Mouse (Mus musculus): Measurements from ENCODE around the gene Vps39. TPM values are rescaled to one million over a fixed set of nuclear protein-coding genes. Genes with fewer than 3 reads are reported as not detected.

Gene Vps39
- polyA plus RNA-seq, 1 experiment from 2014 or later: 22.4 TPM

DNA sequence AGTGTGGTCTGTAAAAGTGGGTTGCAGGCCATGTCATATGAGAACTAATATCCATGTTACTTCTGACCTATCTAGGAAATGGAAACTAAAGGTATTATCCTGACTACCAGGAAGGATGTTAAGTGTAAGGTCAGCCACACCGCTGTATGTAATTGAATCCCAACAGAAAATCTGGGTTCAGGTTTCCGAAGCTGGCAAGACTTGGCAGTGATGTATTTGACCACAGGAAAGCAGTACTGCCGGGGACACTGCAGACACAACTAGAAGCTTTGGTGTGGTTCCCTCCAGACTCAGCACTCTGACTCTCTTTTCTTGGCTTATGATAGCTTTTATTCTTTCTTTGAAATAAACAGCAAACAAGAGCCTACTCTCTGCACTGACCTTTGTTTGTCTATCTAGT lies 13.6 kb upstream of the Vps39 start:
- WGBS: 46% methylated on average over 3 of the region's 3 CpGs

DNA sequence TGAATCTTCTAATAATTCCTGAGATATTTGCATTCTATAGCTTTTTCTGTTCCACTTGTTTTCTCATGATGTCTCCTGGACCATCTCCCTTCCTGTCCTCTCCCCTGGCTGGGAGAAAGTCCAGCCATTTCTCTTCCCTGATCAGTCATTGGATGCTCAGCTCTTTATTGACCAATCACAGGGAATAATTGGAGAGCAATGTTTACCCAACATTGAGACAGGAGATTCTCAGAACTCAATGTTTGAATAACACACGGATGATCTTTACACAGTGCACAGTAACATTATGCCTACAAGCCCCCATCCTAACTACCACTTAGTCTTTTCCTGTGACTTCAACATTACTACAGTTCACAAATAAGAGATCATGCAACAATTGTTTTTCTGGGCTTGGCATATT lies 7.5 kb upstream of the Vps39 start:
- 91% methylated on average over 1 of the region's 1 CpGs for whole genome bisulfite sequencing
- H3K4me2 ChIP-seq (replicated peaks; ENCODE audit: low read depth, low read length): no peak overlapping the region
- H3K9me3 ChIP-seq (ENCODE audit: control insufficient read depth, low read length): no peaks in the 10 kb centered on the region
- peaks cover 63% of the 10 kb centered on the region for H3K36me3 ChIP-seq (ENCODE audit: control insufficient read depth, insufficient read depth, low read length)
- no peaks in the 10 kb centered on the region for H3K4me1 ChIP-seq (ENCODE audit: control insufficient read depth, insufficient read depth, low read length)
- ATAC-seq (ENCODE audit: low FRiP score, low TSS enrichment): no peak
- no peaks in the 10 kb centered on the region for H3K27me3 ChIP-seq (ENCODE audit: control insufficient read depth, insufficient read depth, low read length)
- H3K9ac ChIP-seq (ENCODE audit: low read depth, low read length): no peak overlapping the region
- no peak overlapping the region for H3K4me3 ChIP-seq (ENCODE audit: low read length)
- no peak overlapping the region for H3K27ac ChIP-seq (ENCODE audit: low read depth, low read length)

More for the DNA sequence above, 13.6 kb upstream of the Vps39 start:
- Histone ChIP-seq H3K4me1 (ENCODE audit: control insufficient read depth, insufficient read depth, low read length) (no peaks in the 10 kb centered on the region), H3K4me2 (replicated peaks; ENCODE audit: low read depth, low read length) (no peak overlapping the region), H3K9ac (ENCODE audit: low read depth, low read length) (no peak overlapping the region), H3K9me3 (ENCODE audit: control insufficient read depth, low read length) (no peaks in the 10 kb centered on the region), H3K36me3 (ENCODE audit: control insufficient read depth, insufficient read depth, low read length) (peaks cover 73% of the 10 kb centered on the region), H3K27me3 (ENCODE audit: control insufficient read depth, insufficient read depth, low read length) (no peaks in the 10 kb centered on the region), H3K4me3 (ENCODE audit: low read length) (no peak overlapping the region), H3K27ac (ENCODE audit: low read depth, low read length) (no peak overlapping the region)
- ATAC-seq (ENCODE audit: low FRiP score, low TSS enrichment): no peak

DNA sequence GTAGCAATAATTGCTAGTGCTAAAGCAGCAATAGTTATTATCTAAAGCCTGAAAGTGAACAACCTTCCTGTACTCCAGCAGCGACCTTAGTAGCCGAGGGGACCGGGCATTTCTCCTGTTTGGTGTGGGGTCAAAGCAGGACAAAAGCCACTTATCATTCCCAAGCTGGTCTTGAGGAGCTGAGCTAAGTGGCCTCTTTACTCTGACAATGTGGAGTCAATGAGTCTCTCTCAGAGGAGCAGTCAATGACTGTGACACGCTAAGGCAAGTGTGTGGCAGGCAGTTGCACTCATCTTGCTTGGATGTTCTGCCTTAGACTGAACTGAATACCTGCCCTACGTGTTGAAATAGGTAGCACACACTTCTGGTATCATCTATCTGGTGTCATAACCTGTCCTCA lies 1.6 kb downstream of the Vps39 start:
- H3K36me3 ChIP-seq (ENCODE audit: control insufficient read depth, insufficient read depth, low read length): peaks cover 31% of the 10 kb centered on the region
- ATAC-seq (ENCODE audit: low FRiP score, low TSS enrichment): no peak
- H3K4me1 ChIP-seq (ENCODE audit: control insufficient read depth, insufficient read depth, low read length): no peaks in the 10 kb centered on the region
- H3K9ac ChIP-seq (ENCODE audit: low read depth, low read length): no peak overlapping the region
- H3K4me2 ChIP-seq (replicated peaks; ENCODE audit: low read depth, low read length): no peak overlapping the region
- H3K27ac ChIP-seq (ENCODE audit: low read depth, low read length): no peak overlapping the region
- H3K9me3 ChIP-seq (ENCODE audit: control insufficient read depth, low read length): no peaks in the 10 kb centered on the region
- no peak overlapping the region for H3K4me3 ChIP-seq (ENCODE audit: low read length)
- H3K27me3 ChIP-seq (ENCODE audit: control insufficient read depth, insufficient read depth, low read length): no peaks in the 10 kb centered on the region
- 81% methylated on average over 5 of the region's 5 CpGs for WGBS

DNA sequence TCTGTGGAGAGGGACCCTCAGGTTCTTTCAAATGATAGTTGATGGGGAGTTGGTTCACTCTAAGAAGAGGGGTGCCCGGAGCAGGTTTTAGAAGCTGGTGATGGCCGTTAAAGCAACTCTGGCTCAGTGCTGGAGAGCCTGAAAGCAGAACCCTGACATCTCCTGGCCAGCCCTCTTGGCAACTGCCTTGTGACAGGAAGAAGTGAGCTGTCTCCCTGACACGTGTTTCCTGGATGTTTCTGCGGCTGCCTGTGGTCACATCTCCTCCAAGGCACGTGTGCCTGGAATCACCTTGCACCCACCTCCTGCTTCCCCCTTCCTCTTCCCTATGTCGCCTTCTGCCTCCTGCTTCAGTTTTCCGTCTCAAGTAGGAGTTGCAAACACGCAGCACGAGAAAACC lies 4.8 kb downstream of the Vps39 start:
- no peak overlapping the region for H3K27ac ChIP-seq (ENCODE audit: low read depth, low read length)
- no peak overlapping the region for H3K4me2 ChIP-seq (replicated peaks; ENCODE audit: low read depth, low read length)
- H3K4me1 ChIP-seq (ENCODE audit: control insufficient read depth, insufficient read depth, low read length): no peaks in the 10 kb centered on the region
- no peak for ATAC-seq (ENCODE audit: low FRiP score, low TSS enrichment)
- H3K27me3 ChIP-seq (ENCODE audit: control insufficient read depth, insufficient read depth, low read length): no peaks in the 10 kb centered on the region
- 77% methylated on average over 9 of the region's 9 CpGs for WGBS
- no peaks in the 10 kb centered on the region for H3K9me3 ChIP-seq (ENCODE audit: control insufficient read depth, low read length)
- H3K36me3 ChIP-seq (ENCODE audit: control insufficient read depth, insufficient read depth, low read length): peaks cover 23% of the 10 kb centered on the region
- H3K9ac ChIP-seq (ENCODE audit: low read depth, low read length): no peak overlapping the region
- H3K4me3 ChIP-seq (ENCODE audit: low read length): no peak overlapping the region

DNA sequence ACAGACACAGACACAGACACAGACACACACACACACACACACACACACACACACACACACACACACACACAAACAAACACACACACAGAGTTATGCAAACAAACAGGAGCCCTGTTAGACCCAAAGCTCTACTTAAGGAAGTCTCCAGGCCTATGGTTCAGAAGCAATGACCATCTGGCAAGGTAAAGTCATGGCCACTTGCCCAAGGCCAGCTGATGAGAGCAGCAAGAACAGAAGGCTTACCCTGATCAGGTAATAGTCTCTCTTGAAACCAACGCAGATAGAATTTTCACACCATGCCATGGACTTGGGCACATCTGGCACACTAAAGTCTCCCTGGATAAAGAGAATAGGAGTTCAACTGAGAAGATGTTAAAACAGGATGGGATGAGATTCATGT lies 11.2 kb downstream of the Vps39 start:
- H3K36me3 ChIP-seq (ENCODE audit: control insufficient read depth, insufficient read depth, low read length): peaks cover 44% of the 10 kb centered on the region
- no peaks in the 10 kb centered on the region for H3K9me3 ChIP-seq (ENCODE audit: control insufficient read depth, low read length)
- H3K4me1 ChIP-seq (ENCODE audit: control insufficient read depth, insufficient read depth, low read length): no peaks in the 10 kb centered on the region
- 93% methylated on average over 1 of the region's 1 CpGs for WGBS
- no peak for ATAC-seq (ENCODE audit: low FRiP score, low TSS enrichment)
- H3K27me3 ChIP-seq (ENCODE audit: control insufficient read depth, insufficient read depth, low read length): no peaks in the 10 kb centered on the region
- no peak overlapping the region for H3K4me2 ChIP-seq (replicated peaks; ENCODE audit: low read depth, low read length)
- no peak overlapping the region for H3K27ac ChIP-seq (ENCODE audit: low read depth, low read length)
- no peak overlapping the region for H3K4me3 ChIP-seq (ENCODE audit: low read length)
- H3K9ac ChIP-seq (ENCODE audit: low read depth, low read length): no peak overlapping the region

DNA sequence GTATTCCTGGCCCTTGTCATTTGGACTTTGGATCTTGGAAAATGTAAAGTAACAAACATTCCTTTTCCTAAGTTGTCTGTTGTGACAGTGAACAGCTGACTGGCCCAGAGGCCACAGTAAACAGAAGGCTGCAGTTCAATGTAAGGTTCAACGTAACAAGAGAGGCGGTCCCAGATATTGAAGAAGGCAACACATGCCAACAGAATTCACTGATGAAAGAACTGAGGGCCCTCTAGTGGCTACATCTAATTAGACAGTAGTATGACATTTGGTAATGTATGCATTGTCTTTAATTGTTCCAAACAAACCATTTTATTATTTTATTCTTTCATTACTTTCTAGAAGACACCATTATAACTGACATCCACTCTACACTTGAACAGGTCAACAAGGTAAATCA lies 15.1 kb downstream of the Vps39 start:
- Histone ChIP-seq H3K9me3 (ENCODE audit: control insufficient read depth, low read length) (no peaks in the 10 kb centered on the region), H3K9ac (ENCODE audit: low read depth, low read length) (no peak overlapping the region), H3K4me1 (ENCODE audit: control insufficient read depth, insufficient read depth, low read length) (no peaks in the 10 kb centered on the region), H3K27me3 (ENCODE audit: control insufficient read depth, insufficient read depth, low read length) (no peaks in the 10 kb centered on the region), H3K27ac (ENCODE audit: low read depth, low read length) (no peak overlapping the region), H3K4me2 (replicated peaks; ENCODE audit: low read depth, low read length) (no peak overlapping the region), H3K36me3 (ENCODE audit: control insufficient read depth, insufficient read depth, low read length) (peaks cover 37% of the 10 kb centered on the region), H3K4me3 (ENCODE audit: low read length) (no peak overlapping the region)
- 75% methylated on average over 2 of the region's 2 CpGs for WGBS
- no peak for ATAC-seq (ENCODE audit: low FRiP score, low TSS enrichment)

DNA sequence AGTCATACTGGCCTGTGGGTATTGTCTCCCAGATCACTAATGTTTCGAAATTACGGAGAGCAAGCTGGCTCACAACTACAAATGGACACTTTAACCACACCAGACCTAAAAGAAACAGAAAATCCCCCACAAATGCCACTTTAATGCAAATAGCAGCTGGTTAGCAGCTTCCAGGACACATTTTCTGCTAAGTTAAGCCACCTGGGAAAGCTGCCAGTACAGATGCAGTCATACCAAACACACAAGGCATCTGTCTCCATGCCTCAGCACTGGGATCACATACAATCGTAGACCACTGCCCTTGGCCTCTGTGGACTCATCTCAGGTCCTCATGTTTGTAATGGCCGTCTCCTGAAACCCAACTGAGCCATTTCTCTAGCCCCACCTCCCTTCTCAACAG lies 21.4 kb downstream of the Vps39 start:
- 87% methylated on average over 4 of the region's 4 CpGs for WGBS
- no peak for ATAC-seq (ENCODE audit: low FRiP score, low TSS enrichment)

DNA sequence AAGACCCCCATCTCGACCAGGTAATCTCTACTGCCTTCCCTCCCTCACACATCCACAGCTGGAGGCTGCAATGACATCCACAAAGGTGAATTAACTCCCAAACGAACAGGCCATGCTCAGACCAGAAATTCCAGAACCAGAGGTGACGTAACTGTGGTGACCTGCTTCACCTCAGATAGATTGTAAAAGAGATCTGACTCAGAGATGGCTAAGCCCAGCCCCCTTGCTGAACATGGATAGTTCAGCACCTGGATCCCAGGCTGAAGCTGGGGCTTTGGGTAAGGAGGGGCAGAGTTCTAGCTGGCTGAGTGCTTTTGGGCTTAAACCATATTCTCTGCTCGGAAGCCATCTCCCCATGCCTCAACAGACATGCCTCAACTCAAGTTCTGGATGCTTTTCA lies 37.9 kb downstream of the Vps39 start:
- no peaks in the 10 kb centered on the region for H3K9me3 ChIP-seq (ENCODE audit: control insufficient read depth, low read length)
- no peaks in the 10 kb centered on the region for H3K27me3 ChIP-seq (ENCODE audit: control insufficient read depth, insufficient read depth, low read length)
- no peaks in the 10 kb centered on the region for H3K4me1 ChIP-seq (ENCODE audit: control insufficient read depth, insufficient read depth, low read length)
- WGBS: 64% methylated on average over 4 of the region's 4 CpGs
- no peak overlapping the region for H3K4me2 ChIP-seq (replicated peaks; ENCODE audit: low read depth, low read length)
- peaks cover 22% of the 10 kb centered on the region for H3K36me3 ChIP-seq (ENCODE audit: control insufficient read depth, insufficient read depth, low read length)
- H3K9ac ChIP-seq (ENCODE audit: low read depth, low read length): no peak overlapping the region
- no peak overlapping the region for H3K27ac ChIP-seq (ENCODE audit: low read depth, low read length)
- ATAC-seq (ENCODE audit: low FRiP score, low TSS enrichment): no peak
- no peak overlapping the region for H3K4me3 ChIP-seq (ENCODE audit: low read length)

More for the DNA sequence above, 21.4 kb downstream of the Vps39 start:
- Histone ChIP-seq H3K4me1 (ENCODE audit: control insufficient read depth, insufficient read depth, low read length) (no peaks in the 10 kb centered on the region), H3K36me3 (ENCODE audit: control insufficient read depth, insufficient read depth, low read length) (peaks cover 44% of the 10 kb centered on the region), H3K4me3 (ENCODE audit: low read length) (no peak overlapping the region), H3K9ac (ENCODE audit: low read depth, low read length) (no peak overlapping the region), H3K27me3 (ENCODE audit: control insufficient read depth, insufficient read depth, low read length) (no peaks in the 10 kb centered on the region), H3K4me2 (replicated peaks; ENCODE audit: low read depth, low read length) (no peak overlapping the region), H3K27ac (ENCODE audit: low read depth, low read length) (no peak overlapping the region), H3K9me3 (ENCODE audit: control insufficient read depth, low read length) (no peaks in the 10 kb centered on the region)

DNA sequence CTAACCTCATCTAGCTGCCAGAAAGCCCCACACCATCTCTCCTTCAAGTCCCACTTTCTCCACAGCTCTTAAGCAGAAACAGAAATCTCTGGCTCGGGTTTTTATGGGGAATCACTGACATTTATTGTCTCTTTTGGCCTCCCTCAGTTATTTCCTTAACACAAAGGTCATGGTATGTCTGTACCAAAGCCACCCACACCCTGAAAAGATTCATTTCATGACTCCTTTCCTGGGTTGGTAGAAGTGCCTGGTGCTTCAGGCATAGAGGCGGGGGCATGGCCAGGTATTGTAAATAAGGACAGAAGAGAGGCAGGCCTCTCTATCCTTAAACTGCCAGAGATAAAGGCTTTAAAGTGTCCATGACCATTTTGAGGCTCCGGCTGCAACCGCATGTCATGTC lies 38.5 kb downstream of the Vps39 start:
- no peak overlapping the region for H3K9ac ChIP-seq (ENCODE audit: low read depth, low read length)
- no peaks in the 10 kb centered on the region for H3K9me3 ChIP-seq (ENCODE audit: control insufficient read depth, low read length)
- H3K27ac ChIP-seq (ENCODE audit: low read depth, low read length): no peak overlapping the region
- no peaks in the 10 kb centered on the region for H3K4me1 ChIP-seq (ENCODE audit: control insufficient read depth, insufficient read depth, low read length)
- ATAC-seq (ENCODE audit: low FRiP score, low TSS enrichment): no peak
- H3K4me3 ChIP-seq (ENCODE audit: low read length): no peak overlapping the region
- no peaks in the 10 kb centered on the region for H3K27me3 ChIP-seq (ENCODE audit: control insufficient read depth, insufficient read depth, low read length)
- WGBS: 60% methylated on average over 4 of the region's 4 CpGs
- no peak overlapping the region for H3K4me2 ChIP-seq (replicated peaks; ENCODE audit: low read depth, low read length)
- H3K36me3 ChIP-seq (ENCODE audit: control insufficient read depth, insufficient read depth, low read length): peaks cover 22% of the 10 kb centered on the region

DNA sequence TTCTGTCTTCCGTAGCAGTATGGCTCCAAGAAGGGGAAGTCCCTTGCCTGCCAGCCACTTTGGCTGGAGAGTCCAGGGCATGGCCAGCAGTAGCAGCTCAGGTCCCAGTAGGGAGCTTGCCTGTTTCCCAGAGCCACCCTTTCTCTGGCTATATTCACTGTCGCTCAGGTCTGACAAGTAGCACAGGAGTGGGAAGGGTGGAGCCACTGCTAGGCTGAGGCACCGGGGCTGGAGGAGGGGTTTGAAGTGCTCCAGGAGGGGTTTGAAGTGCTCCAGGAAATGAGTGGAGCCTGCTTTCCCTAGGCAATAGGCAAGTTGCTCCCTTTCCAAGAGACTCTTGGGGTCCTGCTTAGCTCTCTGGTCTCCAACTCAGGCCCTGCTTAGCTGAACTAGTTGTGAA lies 39.0 kb downstream of the Vps39 start, which contains the start of gene Pla2g4f:
Gene Pla2g4f, minus strand, starts transcription at position 190 of the 400 bp plus-strand sequence.
- no peaks in the 10 kb centered on the region for H3K27me3 ChIP-seq (ENCODE audit: control insufficient read depth, insufficient read depth, low read length)
- peaks cover 17% of the 10 kb centered on the region for H3K36me3 ChIP-seq (ENCODE audit: control insufficient read depth, insufficient read depth, low read length)
- H3K27ac ChIP-seq (ENCODE audit: low read depth, low read length): no peak within 1 kb of the TSS
- H3K9ac ChIP-seq (ENCODE audit: low read depth, low read length): no peak within 1 kb of the TSS
- 45% methylated on average over 3 of the region's 3 CpGs for WGBS
- no peak for ATAC-seq (ENCODE audit: low FRiP score, low TSS enrichment)
- H3K4me2 ChIP-seq (replicated peaks; ENCODE audit: low read depth, low read length): no peak within 1 kb of the TSS
- H3K9me3 ChIP-seq (ENCODE audit: control insufficient read depth, low read length): no peaks in the 10 kb centered on the region
- H3K4me1 ChIP-seq (ENCODE audit: control insufficient read depth, insufficient read depth, low read length): no peaks in the 10 kb centered on the region
- H3K4me3 ChIP-seq (ENCODE audit: low read length): no peak within 1 kb of the TSS

Measured in kidney, embryonic 14.5 days (tissue).